In genomic region chr3:148956887-148957286, GRCm38 (mm10) we compare ENCODE assay signal across 17 mouse cellular contexts. TPM values are rescaled to one million over a fixed set of nuclear protein-coding genes. Genes with fewer than 3 reads are reported as not detected.
DNase-seq lines count a peak whose midpoint lies in the region; ATAC-seq and TF ChIP-seq lines count a peak whose summit lies in the region.
"Had no signal": no experiment of that assay in that cellular context is flagged by ENCODE, and none has a peak within 500 bp of the region (broad histone marks: within the 10 kb centered on the region; RNA-seq: fewer than 3 reads in every experiment).

No protein-coding gene starts in this region.

- H3K4me3 ChIP-seq in forebrain, postnatal 0 days (ENCODE audit: low read depth, low read length), result no peak overlapping the region
- no peak overlapping the region for H3K4me3 ChIP-seq in forebrain, embryonic 11.5 days (ENCODE audit: low read depth, low read length)
- H3K4me3 ChIP-seq: erythroblast, embryonic 14.5 days; gastrocnemius, adult 2 months; heart, adult 2 months; stomach, embryonic 15.5 days had no signal

- no peaks in the 10 kb centered on the region for H3K36me3 ChIP-seq in forebrain, postnatal 0 days (ENCODE audit: insufficient read depth)
- H3K36me3 ChIP-seq in forebrain, embryonic 11.5 days (ENCODE audit: control insufficient read depth, insufficient read depth, low read length), result no peaks in the 10 kb centered on the region

- peak; percentile 51 for DNase-seq in forebrain, postnatal 0 days
- DNase-seq in forebrain, embryonic 11.5 days (ENCODE audit: low spot score), result no peak
- peak; percentile 7 to 15 for DNase-seq in layer of hippocampus, postnatal 36 days
- no peak for DNase-seq in layer of hippocampus, postnatal 25 days (ENCODE audit: extremely low spot score in 1 of 2, low spot score in 1 of 2)
- DNase-seq in right cerebral cortex, postnatal 4 days, result peak; percentile 44
- no peak for DNase-seq in right cerebral cortex, postnatal 25 days
- no peak for DNase-seq in ovary, postnatal 14 days (ENCODE audit: low spot score)
- no peak for DNase-seq in kidney, adult 11 months
- DNase-seq: cerebellum, adult 2 months; gastrocnemius, adult 2 months; heart, adult 2 months; heart, postnatal 10 days; layer of hippocampus, adult 9-11 months; spleen, adult 18-20 months had no signal

- peak overlapping the region; percentile 37; the same call in 1 of the 2 replicates for H3K27ac ChIP-seq in forebrain, postnatal 0 days (ENCODE audit: low read depth, low read length)
- H3K27ac ChIP-seq in forebrain, embryonic 11.5 days (ENCODE audit: low read depth, low read length), result no peak overlapping the region
- H3K27ac ChIP-seq: gastrocnemius, adult 2 months; heart, adult 2 months; stomach, embryonic 15.5 days had no signal

- 0 out of 2 replicates have a peak overlapping the region, but pooled peaks have one; percentile 3 for H3K4me2 ChIP-seq in forebrain, postnatal 0 days (ENCODE audit: low read depth)
- H3K4me2 ChIP-seq in forebrain, embryonic 11.5 days (ENCODE audit: low read depth, low read length, severe bottlenecking), result no peak overlapping the region
- H3K4me2 ChIP-seq: stomach, embryonic 15.5 days had no signal

- 32% methylated on average over 7 of the region's 7 CpGs for WGBS in forebrain, postnatal 0 days
- WGBS in forebrain, embryonic 11.5 days, result 82% methylated on average over 7 of the region's 7 CpGs

- no peaks in the 10 kb centered on the region for H3K9me3 ChIP-seq in forebrain, postnatal 0 days (ENCODE audit: low read length)
- H3K9me3 ChIP-seq in forebrain, embryonic 11.5 days (ENCODE audit: control insufficient read depth, low read length), result no peaks in the 10 kb centered on the region
- H3K9me3 ChIP-seq: stomach, embryonic 15.5 days had no signal

- no peaks in the 10 kb centered on the region for H3K4me1 ChIP-seq in forebrain, postnatal 0 days (ENCODE audit: insufficient read depth)
- H3K4me1 ChIP-seq in forebrain, embryonic 11.5 days (replicated peaks; ENCODE audit: control insufficient read depth, insufficient read depth, low read length), result peaks cover 20% of the 10 kb centered on the region

- no peaks in the 10 kb centered on the region for H3K27me3 ChIP-seq in forebrain, postnatal 0 days (ENCODE audit: insufficient read depth, low read length)
- no peaks in the 10 kb centered on the region for H3K27me3 ChIP-seq in forebrain, embryonic 11.5 days (ENCODE audit: control insufficient read depth, insufficient read depth, low read length)
- H3K27me3 ChIP-seq: stomach, embryonic 15.5 days had no signal

- ATAC-seq in forebrain, postnatal 0 days, result peak; percentile 65
- no peak for ATAC-seq in forebrain, embryonic 11.5 days (replicated peaks; ENCODE audit: low FRiP score)
- ATAC-seq: midbrain, embryonic 16.5 days had no signal

- H3K9ac ChIP-seq in forebrain, postnatal 0 days, result no peak overlapping the region
- H3K9ac ChIP-seq in forebrain, embryonic 11.5 days (ENCODE audit: low read length), result no peak overlapping the region
- H3K9ac ChIP-seq: stomach, embryonic 15.5 days had no signal

- no peak for TF ChIP-seq CTCF in forebrain, postnatal 0 days (IDR thresholded peaks at IDR 0.05; ENCODE audit: low read depth)

RNA-seq across cellular contexts. Expression of gene Adgrl2, which starts 33.5 kb away (rescaled TPM):
- 100 and 116 TPM in 2 replicates for total RNA-seq in forebrain, postnatal 0 days (2014; rRNA removed)
- 66.3 and 73.6 TPM in 2 replicates for polyA plus RNA-seq in forebrain, postnatal 0 days (2015; fragmentation: Nextera tagmentation; extraction: Ambion mirVana)
- 112 and 116 TPM in 2 replicates for polyA plus RNA-seq in forebrain, embryonic 11.5 days (2014; fragmentation: Nextera tagmentation; extraction: Ambion mirVana)
- 10 to 100 TPM; 59.1 to 61.5 TPM for total RNA-seq in layer of hippocampus, postnatal 36 days (2021)
- 10 to 100 TPM; 60.1 to 70.2 TPM for total RNA-seq in layer of hippocampus, postnatal 25 days (2021)

Comparison
In these comparisons a context has a peak if more than half of its experiments do, and no peak if none do; other contexts are left out.
1. DNase-seq: peak in forebrain, postnatal 0 days (single experiment), layer of hippocampus, postnatal 36 days (2 of 2) and right cerebral cortex, postnatal 4 days (single experiment); none in forebrain, embryonic 11.5 days (single experiment), layer of hippocampus, postnatal 25 days (0 of 2), right cerebral cortex, postnatal 25 days (single experiment), ovary, postnatal 14 days (single experiment) and kidney, adult 11 months (single experiment).